Mouse (Mus musculus) ES-Bruce4 (cell line): Measurements from ENCODE around the gene Peli2. TPM values are rescaled to one million over a fixed set of nuclear protein-coding genes. Genes with fewer than 3 reads are reported as not detected.

Source experiments
- H3K27ac ChIP-seq: 2 replicates; pipeline ENCODE4 v1.5.1; 2012; ENCODE audit warnings: low read length, inconsistent platforms; ENCODE audit not compliant: insufficient read depth
- H3K27me3 ChIP-seq: 2 replicates; pipeline ENCODE4 v1.6.1; 2012; ENCODE audit warnings: mild to moderate bottlenecking, low read length, inconsistent platforms; ENCODE audit not compliant: control insufficient read depth, poor library complexity, insufficient read depth, severe bottlenecking
- H3K36me3 ChIP-seq: 2 replicates; pipeline ENCODE4 v1.6.1; 2012; ENCODE audit warnings: inconsistent platforms, mild to moderate bottlenecking, low read length, moderate library complexity; ENCODE audit not compliant: control insufficient read depth, poor library complexity, insufficient read depth, severe bottlenecking
- H3K4me1 ChIP-seq: one replicate; pipeline ENCODE4 v1.8.1; 2011; ENCODE audit warnings: low read length; ENCODE audit not compliant: control insufficient read depth, insufficient read depth
- H3K4me3 ChIP-seq: 2 replicates; pipeline ENCODE4 v1.5.1; 2011; ENCODE audit warnings: low read depth, mild to moderate bottlenecking, low read length
- H3K9ac ChIP-seq: 2 replicates; pipeline ENCODE4 v1.6.1; 2012; ENCODE audit warnings: low read depth, mild to moderate bottlenecking, inconsistent platforms; ENCODE audit not compliant: poor library complexity, severe bottlenecking
- H3K9me3 ChIP-seq: replicated peaks from 2 replicates; pipeline ENCODE4 v1.6.1; 2012; ENCODE audit warnings: mild to moderate bottlenecking, low read length, inconsistent platforms; ENCODE audit not compliant: control insufficient read depth, poor library complexity, insufficient read depth, severe bottlenecking
- CTCF ChIP-seq: IDR thresholded peaks from one replicate; pipeline ENCODE4 v1.8.1; 2011; ENCODE audit warnings: low read depth, low read length
- EP300 ChIP-seq: IDR thresholded peaks from 2 replicates; pipeline ENCODE4 v1.6.1; 2011; ENCODE audit warnings: low read depth, low read length; ENCODE audit not compliant: insufficient read depth
- POLR2A ChIP-seq: IDR thresholded peaks from one replicate; pipeline ENCODE4 v1.8.1; 2011; ENCODE audit warnings: low read length; ENCODE audit not compliant: insufficient read depth
- polyA plus RNA-seq: library from polyadenylated mRNA; stranded (reverse); fragments of >200 nt; gene quantifications from 2 replicates; pipeline ENCODE4 v1.2.4, GENCODE M21; 2011; ENCODE audit warnings: low read depth; ENCODE audit not compliant: missing spikeins, insufficient read depth, insufficient read length

The Peli2 gene
- polyA plus RNA-seq, 1 experiment, result 7.4 TPM

- H3K27ac ChIP-seq, result no peak overlapping the region
- H3K4me3 ChIP-seq, result no peak overlapping the region
- H3K4me1 ChIP-seq, result no peaks in the 10 kb centered on the region
- TF ChIP-seq POLR2A (no peak), EP300 (no peak), CTCF (no peak)
- H3K9ac ChIP-seq, result no peak overlapping the region
- H3K9me3 ChIP-seq, result no peaks in the 10 kb centered on the region
- H3K36me3 ChIP-seq, result no peaks in the 10 kb centered on the region
- H3K27me3 ChIP-seq, result no peaks in the 10 kb centered on the region
Observed at GRCm38 (mm10) chr14:48143141-48143540, 22.5 kb downstream of the Peli2 start.

GRCm38 (mm10) chr14:48144330-48144729 lies 23.7 kb downstream of the Peli2 start:
- Histone ChIP-seq H3K27ac (no peak overlapping the region), H3K9ac (no peak overlapping the region), H3K4me3 (no peak overlapping the region), H3K27me3 (no peaks in the 10 kb centered on the region), H3K36me3 (no peaks in the 10 kb centered on the region), H3K9me3 (no peaks in the 10 kb centered on the region), H3K4me1 (no peaks in the 10 kb centered on the region)
- TF ChIP-seq CTCF (no peak), EP300 (no peak), POLR2A (no peak)

GRCm38 (mm10) chr14:48147688-48148087 lies 27.1 kb downstream of the Peli2 start:
- TF ChIP-seq CTCF (peak; percentile 51), EP300 (no peak), POLR2A (no peak)
- no peaks in the 10 kb centered on the region for H3K4me1 ChIP-seq
- H3K4me3 ChIP-seq, result no peak overlapping the region
- no peak overlapping the region for H3K27ac ChIP-seq
- no peaks in the 10 kb centered on the region for H3K36me3 ChIP-seq
- no peaks in the 10 kb centered on the region for H3K9me3 ChIP-seq
- H3K27me3 ChIP-seq, result no peaks in the 10 kb centered on the region
- no peak overlapping the region for H3K9ac ChIP-seq

- H3K27me3 ChIP-seq, result no peaks in the 10 kb centered on the region
Observed at GRCm38 (mm10) chr14:48148615-48149014, 28.0 kb downstream of the Peli2 start.

GRCm38 (mm10) chr14:48149351-48149750 lies 28.7 kb downstream of the Peli2 start:
- Histone ChIP-seq H3K36me3 (no peaks in the 10 kb centered on the region), H3K27ac (no peak overlapping the region), H3K9me3 (no peaks in the 10 kb centered on the region), H3K4me3 (no peak overlapping the region), H3K4me1 (no peaks in the 10 kb centered on the region), H3K27me3 (no peaks in the 10 kb centered on the region), H3K9ac (no peak overlapping the region)
- TF ChIP-seq POLR2A, result no peak
- no peak for TF ChIP-seq EP300
- TF ChIP-seq CTCF, result no peak

More at GRCm38 (mm10) chr14:48148615-48149014, 28.0 kb downstream of the Peli2 start:
- Histone ChIP-seq H3K9me3 (no peaks in the 10 kb centered on the region), H3K27ac (no peak overlapping the region), H3K9ac (no peak overlapping the region), H3K4me1 (no peaks in the 10 kb centered on the region), H3K4me3 (no peak overlapping the region), H3K36me3 (no peaks in the 10 kb centered on the region)
- no peak for TF ChIP-seq CTCF
- no peak for TF ChIP-seq POLR2A
- TF ChIP-seq EP300, result no peak

- no peak overlapping the region for H3K27ac ChIP-seq
- H3K27me3 ChIP-seq, result no peaks in the 10 kb centered on the region
- H3K4me3 ChIP-seq, result no peak overlapping the region
- H3K9me3 ChIP-seq, result no peaks in the 10 kb centered on the region
- H3K4me1 ChIP-seq, result no peaks in the 10 kb centered on the region
- H3K36me3 ChIP-seq, result no peaks in the 10 kb centered on the region
- TF ChIP-seq EP300 (no peak), POLR2A (no peak), CTCF (no peak)
- H3K9ac ChIP-seq, result no peak overlapping the region
Observed at GRCm38 (mm10) chr14:48150903-48151302, 30.3 kb downstream of the Peli2 start.

GRCm38 (mm10) chr14:48151554-48151953 lies 30.9 kb downstream of the Peli2 start:
- Histone ChIP-seq H3K27me3 (no peaks in the 10 kb centered on the region), H3K9me3 (no peaks in the 10 kb centered on the region), H3K4me3 (no peak overlapping the region), H3K27ac (no peak overlapping the region), H3K36me3 (no peaks in the 10 kb centered on the region), H3K4me1 (no peaks in the 10 kb centered on the region), H3K9ac (no peak overlapping the region)
- TF ChIP-seq CTCF (no peak), EP300 (no peak), POLR2A (no peak)
